8 mouse cellular contexts compared by ENCODE assay signal in genomic region chr8:79294610-79295275, GRCm38 (mm10). TPM values are rescaled to one million over a fixed set of nuclear protein-coding genes. Genes with fewer than 3 reads are reported as not detected.
DNase-seq lines count a peak whose midpoint lies in the region; ATAC-seq and TF ChIP-seq lines count a peak whose summit lies in the region.

Mmaa (minus strand) TSS chr8:79294937.

- no peak for TF ChIP-seq CTCF in bone marrow macrophage, adult 2 months (IDR thresholded peaks at IDR 0.05; ENCODE audit: low read depth, low read length)
- 0 out of 2 replicates have a peak, but pooled peaks have one; percentile 11 for TF ChIP-seq CTCF in embryonic fibroblast, embryonic 13.5 days (IDR thresholded peaks at IDR 0.05; ENCODE audit: borderline replicate concordance, insufficient read depth, low read length)
- TF ChIP-seq CTCF in liver, adult 2 months (IDR thresholded peaks at IDR 0.05; ENCODE audit: low read depth, low read length) = peak; percentile 54

- peak; percentile 98 for DNase-seq in A20 (ENCODE audit: low read depth, low spot score)
- DNase-seq in liver, adult 2 months (ENCODE audit: extremely low read depth, low read depth, low spot score) = peak; percentile 79
- DNase-seq in splenic B cell, adult 2 months (ENCODE audit: low read depth, low spot score) = peak; percentile 98

- H3K27me3 ChIP-seq in heart, embryonic 11.5 days (ENCODE audit: control insufficient read depth, insufficient read depth, low read length) = no peaks in the 10 kb centered on the region
- no peaks in the 10 kb centered on the region for H3K27me3 ChIP-seq in kidney, embryonic 16.5 days (ENCODE audit: insufficient read depth, low read length)
- H3K27me3 ChIP-seq in liver, adult 2 months (ENCODE audit: control insufficient read depth, insufficient read depth, low read length) = no peaks in the 10 kb centered on the region
- no peaks in the 10 kb centered on the region for H3K27me3 ChIP-seq in myocyte (ENCODE audit: control insufficient read depth, insufficient read depth, insufficient read length)
- no peaks in the 10 kb centered on the region for H3K27me3 ChIP-seq in splenic B cell, adult 2 months (ENCODE audit: control insufficient read depth, insufficient read depth, low read length, poor library complexity, severe bottlenecking)

- peak within 1 kb of the TSS; percentile 84 for H3K4me3 ChIP-seq in bone marrow macrophage, adult 2 months (ENCODE audit: insufficient read depth, low read length)
- peak within 1 kb of the TSS; percentile 83 for H3K4me3 ChIP-seq in embryonic fibroblast, embryonic 13.5 days (ENCODE audit: insufficient read depth, low read length)
- H3K4me3 ChIP-seq in heart, embryonic 11.5 days (ENCODE audit: low read depth, low read length) = peak within 1 kb of the TSS; percentile 64
- peak within 1 kb of the TSS; percentile 59 for H3K4me3 ChIP-seq in kidney, embryonic 16.5 days (ENCODE audit: low read length)
- peak within 1 kb of the TSS; percentile 97 for H3K4me3 ChIP-seq in liver, adult 2 months (ENCODE audit: insufficient read depth, low read depth, low read length)
- peak within 1 kb of the TSS; percentile 52 for H3K4me3 ChIP-seq in myocyte

- H3K36me3 ChIP-seq in heart, embryonic 11.5 days (ENCODE audit: control insufficient read depth, insufficient read depth, low read length) = no peaks in the 10 kb centered on the region
- H3K36me3 ChIP-seq in kidney, embryonic 16.5 days (ENCODE audit: insufficient read depth, low read length) = no peaks in the 10 kb centered on the region
- H3K36me3 ChIP-seq in liver, adult 2 months (ENCODE audit: control insufficient read depth, insufficient read depth, low read length) = no peaks in the 10 kb centered on the region
- no peaks in the 10 kb centered on the region for H3K36me3 ChIP-seq in myocyte (ENCODE audit: control insufficient read depth, insufficient read depth)
- H3K36me3 ChIP-seq in splenic B cell, adult 2 months (ENCODE audit: control insufficient read depth, insufficient read depth, low read length, poor library complexity, severe bottlenecking) = no peaks in the 10 kb centered on the region

- H3K9me3 ChIP-seq in heart, embryonic 11.5 days (replicated peaks; ENCODE audit: control insufficient read depth, low read length) = no peaks in the 10 kb centered on the region
- H3K9me3 ChIP-seq in kidney, embryonic 16.5 days (ENCODE audit: low read length) = no peaks in the 10 kb centered on the region

- TF ChIP-seq POLR2A in bone marrow macrophage, adult 2 months (IDR thresholded peaks at IDR 0.05; ENCODE audit: borderline replicate concordance, low read depth, low read length) = peak; percentile 70; the same call in 1 of the 2 replicates
- peak; percentile 90 for TF ChIP-seq POLR2A in embryonic fibroblast, embryonic 13.5 days (IDR thresholded peaks at IDR 0.05; ENCODE audit: low read depth, low read length)
- TF ChIP-seq POLR2A in liver, adult 2 months (IDR thresholded peaks at IDR 0.05; ENCODE audit: extremely low read depth, insufficient read depth, low read length) = peak; percentile 80
- TF ChIP-seq POLR2A in myocyte (IDR thresholded peaks at IDR 0.05; ENCODE audit: insufficient read length, low read depth) = peak; percentile 96

- peak; percentile 97 for ATAC-seq in heart, embryonic 11.5 days (replicated peaks; ENCODE audit: insufficient number of reproducible peaks, low FRiP score, low TSS enrichment)
- peak; percentile 98 for ATAC-seq in kidney, embryonic 16.5 days (ENCODE audit: low FRiP score, low TSS enrichment)

- H3K79me2 ChIP-seq in liver, adult 2 months (ENCODE audit: control insufficient read depth, insufficient read depth, low read length) = peaks cover 14% of the 10 kb centered on the region; the same call in 1 of the 2 replicates
- peaks cover 9% of the 10 kb centered on the region for H3K79me2 ChIP-seq in myocyte (ENCODE audit: control insufficient read depth, insufficient read depth)

- H3K27ac ChIP-seq in bone marrow macrophage, adult 2 months (ENCODE audit: insufficient read depth, low read depth, low read length) = peak within 1 kb of the TSS; percentile 82
- peak within 1 kb of the TSS; percentile 98 for H3K27ac ChIP-seq in embryonic fibroblast, embryonic 13.5 days (ENCODE audit: insufficient read depth, low read length)
- H3K27ac ChIP-seq in heart, embryonic 11.5 days (ENCODE audit: low read depth, low read length) = peak within 1 kb of the TSS; percentile 92
- H3K27ac ChIP-seq in kidney, embryonic 16.5 days (ENCODE audit: low read length) = peak within 1 kb of the TSS; percentile 96
- H3K27ac ChIP-seq in liver, adult 2 months (replicated peaks; ENCODE audit: insufficient read depth, low read depth, low read length) = peak within 1 kb of the TSS; percentile 99

- WGBS in heart, embryonic 11.5 days (ENCODE audit: insufficient replicate concordance) = under 1% methylated on average over 74 of the region's 74 CpGs
- under 1% methylated on average over 64 of the region's 74 CpGs for WGBS in kidney, embryonic 16.5 days
- 1% methylated on average over 72 of the region's 74 CpGs for WGBS in liver, adult 2 months

- peaks cover 11% of the 10 kb centered on the region for H3K4me1 ChIP-seq in bone marrow macrophage, adult 2 months (ENCODE audit: control insufficient read depth, insufficient read depth, low read length)
- H3K4me1 ChIP-seq in embryonic fibroblast, embryonic 13.5 days (ENCODE audit: control insufficient read depth, insufficient read depth, low read length) = peaks cover 2% of the 10 kb centered on the region; the same call in 1 of the 2 replicates
- peaks cover 19% of the 10 kb centered on the region for H3K4me1 ChIP-seq in heart, embryonic 11.5 days (ENCODE audit: control insufficient read depth, insufficient read depth, low read length)
- H3K4me1 ChIP-seq in kidney, embryonic 16.5 days (ENCODE audit: insufficient read depth, low read length) = peaks cover 18% of the 10 kb centered on the region
- H3K4me1 ChIP-seq in liver, adult 2 months (ENCODE audit: control insufficient read depth, insufficient read depth, low read length) = peaks cover 5% of the 10 kb centered on the region; the same call in 1 of the 2 replicates

- peak within 1 kb of the TSS; percentile 17 for H3ac ChIP-seq in myocyte (ENCODE audit: control insufficient read depth, insufficient read length)

- H3K9ac ChIP-seq in heart, embryonic 11.5 days (ENCODE audit: low read depth, low read length) = peak within 1 kb of the TSS; percentile 85
- H3K9ac ChIP-seq in kidney, embryonic 16.5 days (replicated peaks; ENCODE audit: low read length) = peak within 1 kb of the TSS; percentile 80
- H3K9ac ChIP-seq in liver, adult 2 months (ENCODE audit: low read depth, low read length) = peak within 1 kb of the TSS; percentile 92

- H3K4me2 ChIP-seq in heart, embryonic 11.5 days = peak within 1 kb of the TSS; percentile 88
- H3K4me2 ChIP-seq in kidney, embryonic 16.5 days (replicated peaks; ENCODE audit: low read depth, low read length) = peak within 1 kb of the TSS; percentile 75
- peak within 1 kb of the TSS; percentile 93 for H3K4me2 ChIP-seq in myocyte (ENCODE audit: low read depth)

TF ChIP-seq in myocyte, 11 proteins besides CTCF, POLR2A, EP300 and RAD21:
- TF ChIP-seq TCF3 (IDR thresholded peaks at IDR 0.05; ENCODE audit: insufficient read length, low read depth) (no peak), MYOD1 (IDR thresholded peaks at IDR 0.05; ENCODE audit: control insufficient read depth in 1 of 3, insufficient read length in 2 of 3, low read depth in 2 of 3) (peak in 2 of 3 experiments; percentile 50 to 58), MAX (IDR thresholded peaks at IDR 0.05; ENCODE audit: low read depth) (no peak), TCF12 (IDR thresholded peaks at IDR 0.05; ENCODE audit: insufficient read depth, poor library complexity, severe bottlenecking) (no peak), MYOG (IDR thresholded peaks at IDR 0.05; ENCODE audit: control insufficient read depth in 1 of 3, insufficient read depth in 1 of 3, insufficient read length in 2 of 3, low read depth in 2 of 3) (peak in 1 of 3 experiments; percentile 31), POLR2AphosphoS2 (IDR thresholded peaks at IDR 0.05; ENCODE audit: insufficient read length, low read depth) (peak; percentile 98), SRF (IDR thresholded peaks at IDR 0.05; ENCODE audit: control insufficient read depth, insufficient read length, low read depth) (no peak), USF1 (IDR thresholded peaks at IDR 0.05; ENCODE audit: low read depth) (no peak), E2F4 (IDR thresholded peaks at IDR 0.05; ENCODE audit: insufficient read depth) (peak; percentile 31), REST (IDR thresholded peaks at IDR 0.05; ENCODE audit: insufficient read depth, insufficient read length) (peak; percentile 2), CEBPB (IDR thresholded peaks at IDR 0.05; ENCODE audit: insufficient read depth, poor library complexity, severe bottlenecking) (no peak)

RNA-seq across cellular contexts. Expression of gene Mmaa, which starts in this region (rescaled TPM):
- 6.8 and 8.7 TPM in 2 replicates for polyA plus RNA-seq in bone marrow macrophage, adult 2 months (2012; ENCODE audit: insufficient read depth, insufficient read length, missing spikeins)
- 8.6 and 12.0 TPM in 2 replicates for polyA plus RNA-seq in embryonic fibroblast, embryonic 13.5 days (2011; ENCODE audit: insufficient read length, low read depth, missing spikeins)
- polyA plus RNA-seq in heart, embryonic 11.5 days (2014; fragmentation: Nextera tagmentation; extraction: Ambion mirVana) = 9.4 and 9.6 TPM in 2 replicates
- 14.0 and 15.2 TPM in 2 replicates for polyA plus RNA-seq in kidney, embryonic 16.5 days (2015; fragmentation: Nextera tagmentation; extraction: Ambion mirVana)
- 7.7 and 9.0 TPM in 2 replicates for total RNA-seq in liver, adult 2 months (2014; rRNA removed)
- 7.4 and 8.2 TPM in 2 replicates for polyA plus RNA-seq in liver, adult 2 months (2012; rRNA removed)
- 5.9 TPM for polyA plus RNA-seq in myocyte (2012; fragmentation: generic; extraction: Trizol)

Comparison
In these comparisons a context has a peak if more than half of its experiments do, and no peak if none do; other contexts are left out.
1. Peak in every context shown above with its lines: DNase-seq, ATAC-seq, H3K4me3 ChIP-seq and H3K27ac ChIP-seq.